Mouse (Mus musculus): ENCODE results near the gene Rtn1. TPM values are rescaled to one million over a fixed set of nuclear protein-coding genes. Genes with fewer than 3 reads are reported as not detected.
"Not testable (repeated sequence)": the region's sequence is repeated elsewhere in the genome, so short reads cannot be mapped to it uniquely, and the experiment has no call there.

Gene Rtn1
- polyA plus RNA-seq, 1 experiment = 941 TPM

DNA sequence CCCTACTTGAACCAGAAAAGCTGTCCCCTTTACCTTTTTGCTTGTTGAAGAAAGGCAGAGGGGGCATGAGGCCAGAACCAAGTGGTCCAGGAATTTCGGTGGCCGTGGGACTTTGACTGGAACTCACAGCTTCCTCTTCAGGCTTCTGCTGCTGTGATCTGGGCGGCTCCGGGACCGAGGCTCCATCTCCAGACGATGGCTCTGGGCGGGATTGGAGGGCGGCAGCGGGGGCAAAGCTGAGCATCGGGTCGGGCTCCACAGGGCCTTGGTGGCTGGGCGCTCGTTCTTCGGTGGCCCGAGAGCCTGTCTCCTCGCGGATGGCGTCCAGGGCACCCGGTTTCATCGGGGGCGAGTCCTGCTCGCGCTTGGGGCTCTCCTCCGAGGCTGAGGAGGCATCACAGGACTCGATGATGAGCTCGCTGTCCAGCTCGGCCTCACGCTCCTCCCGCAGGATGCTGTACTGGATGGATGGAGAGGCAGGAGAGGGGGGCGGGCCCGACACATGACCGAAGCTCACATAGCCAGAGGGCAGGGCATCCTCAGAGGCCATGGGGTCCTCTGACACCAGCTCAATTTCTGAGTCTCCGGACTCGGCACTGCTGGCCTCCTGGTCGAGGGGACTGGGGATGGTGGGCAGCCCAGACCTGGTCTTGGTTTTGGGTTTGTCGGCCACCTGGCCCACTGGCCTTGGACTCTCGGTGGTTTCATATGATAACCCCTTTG, 105.1 kb downstream of the Rtn1 start:
- H3K27me3 ChIP-seq (ENCODE audit: control insufficient read depth, insufficient read depth, low read length) = no peaks in the 10 kb centered on the region
- H3K27ac ChIP-seq (ENCODE audit: insufficient read depth, low read length) = no peak overlapping the region
- TF ChIP-seq CTCF (IDR thresholded peaks at IDR 0.05; ENCODE audit: borderline replicate concordance, insufficient read depth, low read depth, low read length) = no peak
- TF ChIP-seq POLR2A (IDR thresholded peaks at IDR 0.05; ENCODE audit: borderline replicate concordance, insufficient read depth, low read length) = no peak
- DNase-seq = no peak
- peaks cover 10% of the 10 kb centered on the region; the same call in 1 of the 2 replicates for H3K4me1 ChIP-seq (ENCODE audit: control insufficient read depth, insufficient read depth, low read length)
- no peak overlapping the region for H3K4me3 ChIP-seq (replicated peaks; ENCODE audit: insufficient read depth, low read depth, low read length)
- WGBS = 84% methylated on average over 37 of the region's 37 CpGs

- no peak for TF ChIP-seq POLR2A (IDR thresholded peaks at IDR 0.05; ENCODE audit: borderline replicate concordance, insufficient read depth, low read length)
- no peak for TF ChIP-seq CTCF (IDR thresholded peaks at IDR 0.05; ENCODE audit: borderline replicate concordance, insufficient read depth, low read depth, low read length)
- peak in 1 of 2 experiments; percentile 15 for DNase-seq
- Histone ChIP-seq H3K27ac (ENCODE audit: insufficient read depth, low read length) (no peak overlapping the region), H3K4me3 (replicated peaks; ENCODE audit: insufficient read depth, low read depth, low read length) (no peak overlapping the region), H3K27me3 (ENCODE audit: control insufficient read depth, insufficient read depth, low read length) (no peaks in the 10 kb centered on the region), H3K4me1 (ENCODE audit: control insufficient read depth, insufficient read depth, low read length) (peaks cover 12% of the 10 kb centered on the region)
- WGBS = 50% methylated on average over 8 of the region's 8 CpGs
These were observed 107.4 kb downstream of the Rtn1 start for GRCm38 (mm10) chr12:72301431-72301830.

DNA sequence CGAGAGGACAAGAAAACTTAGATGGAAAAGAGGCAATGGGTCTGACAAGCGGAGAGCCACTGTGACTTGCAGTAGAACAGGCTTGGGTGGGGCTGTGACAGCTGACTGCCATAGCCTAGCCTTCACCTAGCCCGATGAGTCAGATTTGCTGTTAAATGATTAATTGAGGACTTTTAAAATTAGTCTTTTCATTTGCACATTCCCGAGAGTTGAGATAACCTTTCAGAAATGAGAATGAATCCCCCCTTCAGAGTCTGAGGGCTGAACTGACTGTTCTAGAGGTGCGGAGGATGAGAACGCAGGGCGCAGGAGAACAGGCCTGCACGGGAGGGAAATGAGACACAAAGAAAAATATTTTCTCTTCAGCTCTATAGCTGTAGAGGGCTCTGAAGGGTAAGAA, 107.9 kb downstream of the Rtn1 start:
- Histone ChIP-seq H3K27me3 (ENCODE audit: control insufficient read depth, insufficient read depth, low read length) (no peaks in the 10 kb centered on the region), H3K4me3 (replicated peaks; ENCODE audit: insufficient read depth, low read depth, low read length) (no peak overlapping the region), H3K4me1 (ENCODE audit: control insufficient read depth, insufficient read depth, low read length) (peaks cover 12% of the 10 kb centered on the region), H3K27ac (ENCODE audit: insufficient read depth, low read length) (no peak overlapping the region)
- no peak for TF ChIP-seq POLR2A (IDR thresholded peaks at IDR 0.05; ENCODE audit: borderline replicate concordance, insufficient read depth, low read length)
- TF ChIP-seq CTCF (IDR thresholded peaks at IDR 0.05; ENCODE audit: borderline replicate concordance, insufficient read depth, low read depth, low read length) = no peak
- WGBS = 90% methylated on average over 8 of the region's 8 CpGs
- DNase-seq = no peak

- TF ChIP-seq POLR2A (IDR thresholded peaks at IDR 0.05; ENCODE audit: borderline replicate concordance, insufficient read depth, low read length) = no peak
- TF ChIP-seq CTCF (IDR thresholded peaks at IDR 0.05; ENCODE audit: borderline replicate concordance, insufficient read depth, low read depth, low read length) = no peak
- Histone ChIP-seq H3K4me3 (replicated peaks; ENCODE audit: insufficient read depth, low read depth, low read length) (no peak overlapping the region), H3K4me1 (ENCODE audit: control insufficient read depth, insufficient read depth, low read length) (peaks cover 2% of the 10 kb centered on the region; the same call in 1 of the 2 replicates), H3K27me3 (ENCODE audit: control insufficient read depth, insufficient read depth, low read length) (no peaks in the 10 kb centered on the region), H3K27ac (ENCODE audit: insufficient read depth, low read length) (no peak overlapping the region)
- DNase-seq = no peak
- 45% methylated on average over 7 of the region's 7 CpGs for WGBS
These were observed 110.6 kb downstream of the Rtn1 start for GRCm38 (mm10) chr12:72298222-72298621.

GRCm38 (mm10) chr12:72296552-72296951, 112.3 kb downstream of the Rtn1 start:
- 94% methylated on average over 5 of the region's 5 CpGs for WGBS
- H3K4me3 ChIP-seq (replicated peaks; ENCODE audit: insufficient read depth, low read depth, low read length) = no peak overlapping the region
- no peaks in the 10 kb centered on the region for H3K27me3 ChIP-seq (ENCODE audit: control insufficient read depth, insufficient read depth, low read length)
- TF ChIP-seq POLR2A (IDR thresholded peaks at IDR 0.05; ENCODE audit: borderline replicate concordance, insufficient read depth, low read length) = no peak
- TF ChIP-seq CTCF (IDR thresholded peaks at IDR 0.05; ENCODE audit: borderline replicate concordance, insufficient read depth, low read depth, low read length) = no peak
- H3K27ac ChIP-seq (ENCODE audit: insufficient read depth, low read length) = no peak overlapping the region
- no peak for DNase-seq
- peaks cover 2% of the 10 kb centered on the region; the same call in 1 of the 2 replicates for H3K4me1 ChIP-seq (ENCODE audit: control insufficient read depth, insufficient read depth, low read length)

DNA sequence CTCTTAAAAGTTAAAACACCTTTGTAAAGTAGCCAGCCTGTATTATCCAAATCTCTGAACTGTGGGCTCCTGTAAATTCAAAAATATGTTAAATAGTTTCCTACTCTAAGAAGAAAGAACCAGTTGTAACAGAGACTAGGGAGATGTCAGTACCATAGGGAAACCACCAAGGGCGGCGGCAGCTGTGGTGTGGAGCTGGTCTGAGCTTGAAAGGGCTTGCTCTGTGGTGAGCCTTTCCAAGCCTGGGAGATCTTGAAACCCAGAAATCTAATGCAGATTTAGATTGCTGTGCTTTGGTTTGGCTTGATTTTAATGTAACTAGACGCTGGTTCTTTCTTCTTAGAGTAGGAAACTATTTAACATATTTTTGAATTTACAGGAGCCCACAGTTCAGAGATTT, 115.7 kb downstream of the Rtn1 start:
- not testable (repeated sequence) for H3K27ac ChIP-seq (ENCODE audit: insufficient read depth, low read length); DNase-seq; H3K27me3 ChIP-seq (ENCODE audit: control insufficient read depth, insufficient read depth, low read length); H3K4me3 ChIP-seq (replicated peaks; ENCODE audit: insufficient read depth, low read depth, low read length); H3K4me1 ChIP-seq (ENCODE audit: control insufficient read depth, insufficient read depth, low read length)
- 96% methylated on average over 3 of the region's 3 CpGs for WGBS

DNA sequence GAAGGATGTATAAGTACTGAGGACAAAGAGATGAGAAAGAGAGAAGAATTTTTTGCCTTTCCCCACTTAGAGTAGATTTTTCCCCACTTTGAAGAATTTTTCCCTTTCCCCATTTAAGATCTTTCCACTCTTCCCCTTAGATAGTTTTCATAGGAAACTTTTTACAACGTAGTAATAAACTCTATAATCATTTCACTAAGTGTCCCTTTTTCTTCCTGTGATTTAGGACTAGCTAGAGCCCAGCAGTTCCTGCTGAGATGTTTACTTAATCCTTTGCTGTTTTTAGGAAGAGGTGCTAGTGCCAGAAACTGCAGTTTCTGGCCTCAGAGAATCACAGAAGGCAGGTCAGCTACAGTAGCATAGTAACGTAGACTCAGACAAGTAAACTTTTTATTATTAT, 116.3 kb downstream of the Rtn1 start:
- peaks cover 6% of the 10 kb centered on the region; the same call in 1 of the 2 replicates for H3K4me1 ChIP-seq (ENCODE audit: control insufficient read depth, insufficient read depth, low read length)
- no peak for DNase-seq
- no peak overlapping the region for H3K4me3 ChIP-seq (replicated peaks; ENCODE audit: insufficient read depth, low read depth, low read length)
- H3K27me3 ChIP-seq (ENCODE audit: control insufficient read depth, insufficient read depth, low read length) = no peaks in the 10 kb centered on the region
- no peak for TF ChIP-seq POLR2A (IDR thresholded peaks at IDR 0.05; ENCODE audit: borderline replicate concordance, insufficient read depth, low read length)
- WGBS = 47% methylated on average over 2 of the region's 2 CpGs
- H3K27ac ChIP-seq (ENCODE audit: insufficient read depth, low read length) = no peak overlapping the region

DNA sequence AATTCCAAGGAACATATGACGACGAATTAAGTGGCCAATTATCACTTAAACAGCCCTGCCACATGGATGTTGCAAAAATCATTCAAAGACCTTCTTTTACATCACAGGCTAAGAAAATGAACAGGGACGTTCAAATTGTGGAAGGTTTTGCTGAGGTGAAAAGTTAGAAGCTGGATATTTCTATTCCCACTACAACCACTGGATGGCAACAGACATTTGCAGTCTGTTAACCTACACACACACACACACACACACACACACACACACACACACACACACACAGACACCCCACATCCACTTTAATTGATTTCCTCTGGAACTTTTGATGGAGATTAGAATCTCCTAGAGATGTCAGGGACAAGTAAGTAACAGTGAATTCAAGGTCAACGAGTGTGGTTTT, 117.6 kb downstream of the Rtn1 start:
- Histone ChIP-seq H3K4me3 (replicated peaks; ENCODE audit: insufficient read depth, low read depth, low read length) (no peak overlapping the region), H3K27me3 (ENCODE audit: control insufficient read depth, insufficient read depth, low read length) (no peaks in the 10 kb centered on the region), H3K27ac (ENCODE audit: insufficient read depth, low read length) (no peak overlapping the region), H3K4me1 (ENCODE audit: control insufficient read depth, insufficient read depth, low read length) (peaks cover 6% of the 10 kb centered on the region; the same call in 1 of the 2 replicates)
- 91% methylated on average over 4 of the region's 4 CpGs for WGBS
- no peak for DNase-seq
- TF ChIP-seq POLR2A (IDR thresholded peaks at IDR 0.05; ENCODE audit: borderline replicate concordance, insufficient read depth, low read length) (no peak), CTCF (IDR thresholded peaks at IDR 0.05; ENCODE audit: borderline replicate concordance, insufficient read depth, low read depth, low read length) (no peak)

All from cerebellum, adult 2 months (tissue).